Mouse (Mus musculus): ENCODE measurements around the gene Tagln2. TPM values are rescaled to one million over a fixed set of nuclear protein-coding genes. Genes with fewer than 3 reads are reported as not detected.

Tagln2 gene
- polyA plus RNA-seq, 1 experiment from 2014 or later = 43.5 TPM

DNA sequence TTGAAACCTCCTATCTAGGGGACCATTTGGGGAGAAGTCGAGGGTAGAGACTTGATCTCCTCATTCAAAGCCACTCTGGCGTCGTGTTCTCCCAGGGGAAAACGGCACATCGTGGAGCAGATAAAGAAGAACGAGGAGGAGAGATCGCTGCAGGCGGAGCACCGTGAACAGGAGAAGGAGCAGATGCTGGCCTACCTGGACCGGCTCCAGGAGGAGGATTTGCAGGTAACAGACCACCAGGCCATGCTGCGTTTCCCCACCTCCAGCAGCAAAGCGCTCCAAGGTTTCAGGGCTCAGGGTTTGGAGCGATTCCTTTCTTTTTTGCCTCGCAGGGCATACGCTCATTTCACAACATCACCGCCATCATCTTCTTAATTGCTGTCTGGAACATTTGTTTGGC is 35.3 kb downstream of the Tagln2 start:
- Histone ChIP-seq H3K4me1 (ENCODE audit: control insufficient read depth, insufficient read depth, low read length) (peaks cover 18% of the 10 kb centered on the region), H3K36me3 (ENCODE audit: control insufficient read depth, insufficient read depth, low read length) (no peaks in the 10 kb centered on the region), H3K27me3 (ENCODE audit: control insufficient read depth, insufficient read depth, low read length) (no peaks in the 10 kb centered on the region; the same call in 1 of the 2 replicates), H3K27ac (replicated peaks; ENCODE audit: low read depth, low read length) (no peak overlapping the region), H3K9ac (replicated peaks; ENCODE audit: low read length) (no peak overlapping the region), H3K9me3 (ENCODE audit: control insufficient read depth, low read length) (no peaks in the 10 kb centered on the region), H3K4me2 (ENCODE audit: low read length) (no peak overlapping the region), H3K4me3 (replicated peaks; ENCODE audit: low read depth, low read length) (no peak overlapping the region)
- no peak for DNase-seq
- WGBS = 79% methylated on average over 16 of the region's 16 CpGs
- no peak for ATAC-seq (ENCODE audit: low FRiP score, low TSS enrichment)

DNA sequence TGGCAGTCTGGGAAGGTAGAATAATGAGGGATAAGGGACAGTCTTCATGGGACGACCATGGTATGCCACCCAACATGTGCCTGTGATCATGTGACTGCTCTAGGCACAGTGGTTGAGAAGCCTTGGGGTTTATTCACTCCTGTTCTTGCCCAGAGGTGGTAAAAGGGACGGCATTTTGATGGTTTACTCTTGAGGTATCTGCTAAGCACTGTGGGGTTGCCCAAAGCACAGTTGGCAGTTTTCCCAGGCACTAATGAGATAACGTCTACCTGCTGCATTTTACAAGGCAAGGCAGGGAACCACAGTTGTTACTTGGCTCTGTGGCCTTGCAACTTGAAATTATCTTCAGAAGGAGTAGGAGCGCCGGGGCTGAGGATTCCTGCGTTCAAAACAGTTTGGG is 40.0 kb downstream of the Tagln2 start:
- Histone ChIP-seq H3K9ac (replicated peaks; ENCODE audit: low read length) (no peak overlapping the region), H3K9me3 (ENCODE audit: control insufficient read depth, low read length) (no peaks in the 10 kb centered on the region), H3K27ac (replicated peaks; ENCODE audit: low read depth, low read length) (peak overlapping the region; percentile 65), H3K4me1 (ENCODE audit: control insufficient read depth, insufficient read depth, low read length) (peaks cover 8% of the 10 kb centered on the region; the same call in 1 of the 2 replicates), H3K36me3 (ENCODE audit: control insufficient read depth, insufficient read depth, low read length) (no peaks in the 10 kb centered on the region), H3K27me3 (ENCODE audit: control insufficient read depth, insufficient read depth, low read length) (no peaks in the 10 kb centered on the region), H3K4me2 (ENCODE audit: low read length) (no peak overlapping the region), H3K4me3 (replicated peaks; ENCODE audit: low read depth, low read length) (no peak overlapping the region)
- WGBS = 52% methylated on average over 6 of the region's 6 CpGs
- ATAC-seq (ENCODE audit: low FRiP score, low TSS enrichment) (peak; percentile 28; the same call in 1 of the 2 replicates), DNase-seq (peak; percentile 27)

DNA sequence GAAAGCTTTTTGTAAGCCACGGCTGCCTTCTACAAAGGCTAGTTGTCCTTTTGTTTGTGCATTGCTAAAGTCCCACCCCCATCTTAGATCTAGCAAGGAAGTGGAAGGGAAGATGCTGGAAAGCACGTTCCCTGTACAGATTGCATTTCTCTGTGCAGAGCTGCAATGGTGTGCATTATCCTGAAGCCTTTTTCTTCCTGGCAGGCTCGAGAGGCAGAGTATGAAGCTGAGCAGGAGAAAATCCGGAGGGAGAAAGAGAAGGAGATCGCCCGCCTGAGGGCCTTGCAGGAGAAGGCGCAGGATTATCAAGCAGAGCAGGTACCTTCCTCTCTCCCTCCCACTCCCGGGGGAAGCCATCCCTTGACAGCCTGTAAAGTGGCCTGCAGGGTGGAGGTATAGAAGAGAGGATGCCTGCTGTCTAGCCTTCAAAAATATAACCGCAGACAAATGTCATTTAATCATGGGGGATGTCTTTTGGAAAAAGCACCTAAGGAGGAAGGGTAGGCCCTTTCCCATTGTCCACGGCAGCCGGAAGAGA is 40.5 kb downstream of the Tagln2 start:
- no peaks in the 10 kb centered on the region for H3K9me3 ChIP-seq (ENCODE audit: control insufficient read depth, low read length)
- no peak overlapping the region for H3K4me2 ChIP-seq (ENCODE audit: low read length)
- DNase-seq = peak; percentile 44
- 35% methylated on average over 11 of the region's 11 CpGs for WGBS
- H3K36me3 ChIP-seq (ENCODE audit: control insufficient read depth, insufficient read depth, low read length) = no peaks in the 10 kb centered on the region
- no peak overlapping the region for H3K4me3 ChIP-seq (replicated peaks; ENCODE audit: low read depth, low read length)
- no peak for ATAC-seq (ENCODE audit: low FRiP score, low TSS enrichment)
- peak overlapping the region; percentile 65 for H3K27ac ChIP-seq (replicated peaks; ENCODE audit: low read depth, low read length)
- peaks cover 8% of the 10 kb centered on the region; the same call in 1 of the 2 replicates for H3K4me1 ChIP-seq (ENCODE audit: control insufficient read depth, insufficient read depth, low read length)
- no peak overlapping the region for H3K9ac ChIP-seq (replicated peaks; ENCODE audit: low read length)
- H3K27me3 ChIP-seq (ENCODE audit: control insufficient read depth, insufficient read depth, low read length) = no peaks in the 10 kb centered on the region

DNA sequence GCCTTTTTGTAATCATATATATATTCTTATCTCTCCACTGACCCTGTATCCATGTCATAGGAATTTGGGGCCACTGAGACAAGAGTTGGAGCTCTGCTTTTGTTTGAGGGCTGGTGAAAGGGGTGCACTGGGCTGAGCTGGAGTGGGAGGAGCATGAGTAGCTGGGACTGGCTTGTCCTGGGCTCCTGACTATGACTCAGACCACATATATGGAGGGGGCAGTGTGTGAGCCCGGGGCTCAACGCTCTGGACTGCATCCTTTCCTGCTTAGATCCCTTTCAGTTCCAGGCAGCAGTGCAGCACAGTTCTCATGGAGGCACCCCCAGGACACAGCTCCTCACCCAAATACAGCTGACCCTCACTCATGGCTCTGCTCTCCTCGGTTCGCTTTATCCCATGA is 46.2 kb downstream of the Tagln2 start:
- Histone ChIP-seq H3K4me1 (ENCODE audit: control insufficient read depth, insufficient read depth, low read length) (peaks cover 18% of the 10 kb centered on the region), H3K9ac (replicated peaks; ENCODE audit: low read length) (no peak overlapping the region), H3K36me3 (ENCODE audit: control insufficient read depth, insufficient read depth, low read length) (no peaks in the 10 kb centered on the region), H3K27me3 (ENCODE audit: control insufficient read depth, insufficient read depth, low read length) (no peaks in the 10 kb centered on the region), H3K9me3 (ENCODE audit: control insufficient read depth, low read length) (no peaks in the 10 kb centered on the region), H3K27ac (replicated peaks; ENCODE audit: low read depth, low read length) (no peak overlapping the region), H3K4me2 (ENCODE audit: low read length) (no peak overlapping the region), H3K4me3 (replicated peaks; ENCODE audit: low read depth, low read length) (no peak overlapping the region)
- no peak for DNase-seq
- no peak for ATAC-seq (ENCODE audit: low FRiP score, low TSS enrichment)
- WGBS = 85% methylated on average over 4 of the region's 4 CpGs

DNA sequence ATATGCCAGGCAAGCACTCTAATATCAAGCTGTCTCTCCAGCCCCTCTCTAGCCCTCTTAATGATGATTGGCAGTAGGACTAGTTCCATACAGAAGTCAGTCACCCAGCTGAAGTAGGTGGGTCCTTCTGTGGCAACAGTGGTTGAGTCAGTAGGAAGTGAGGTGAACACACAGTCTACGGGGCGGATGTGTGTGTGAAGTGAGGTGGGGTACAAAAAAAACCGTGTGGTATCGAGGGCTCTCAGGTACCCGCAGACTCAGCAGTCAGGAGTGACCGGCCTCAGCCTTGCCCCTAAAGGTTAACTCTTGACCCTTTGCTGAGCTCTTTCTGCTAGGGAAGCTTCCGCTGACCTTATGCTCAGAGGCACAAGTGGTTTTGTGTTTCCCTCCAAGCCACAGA is 48.7 kb downstream of the Tagln2 start:
- WGBS = 50% methylated on average over 7 of the region's 7 CpGs
- no peaks in the 10 kb centered on the region for H3K36me3 ChIP-seq (ENCODE audit: control insufficient read depth, insufficient read depth, low read length)
- H3K27ac ChIP-seq (replicated peaks; ENCODE audit: low read depth, low read length) = no peak overlapping the region
- H3K9ac ChIP-seq (replicated peaks; ENCODE audit: low read length) = no peak overlapping the region
- H3K27me3 ChIP-seq (ENCODE audit: control insufficient read depth, insufficient read depth, low read length) = no peaks in the 10 kb centered on the region
- H3K4me2 ChIP-seq (ENCODE audit: low read length) = no peak overlapping the region
- no peaks in the 10 kb centered on the region for H3K9me3 ChIP-seq (ENCODE audit: control insufficient read depth, low read length)
- ATAC-seq (ENCODE audit: low FRiP score, low TSS enrichment) = no peak
- DNase-seq = no peak
- no peak overlapping the region for H3K4me3 ChIP-seq (replicated peaks; ENCODE audit: low read depth, low read length)
- peaks cover 22% of the 10 kb centered on the region for H3K4me1 ChIP-seq (ENCODE audit: control insufficient read depth, insufficient read depth, low read length)

DNA sequence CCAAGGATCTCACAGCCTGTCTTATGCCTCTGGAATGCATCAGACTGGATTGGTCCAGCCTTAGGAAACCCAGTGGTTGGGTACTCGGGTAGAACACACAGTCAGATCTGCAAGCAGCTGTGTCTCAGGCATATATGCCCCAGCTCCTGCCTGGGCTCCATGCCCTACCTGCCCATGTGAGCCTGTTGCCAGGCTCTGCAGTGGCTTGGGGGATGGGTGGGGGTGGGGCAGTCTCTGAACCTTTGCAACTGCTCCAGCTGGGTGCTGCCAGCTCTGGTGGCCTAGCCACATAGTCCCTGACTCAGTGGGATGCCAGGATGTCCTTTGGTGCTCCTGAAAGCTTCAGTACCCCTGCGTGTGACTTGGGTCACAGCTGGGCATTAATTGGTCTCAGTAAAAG is 49.5 kb downstream of the Tagln2 start:
- Histone ChIP-seq H3K9me3 (ENCODE audit: control insufficient read depth, low read length) (no peaks in the 10 kb centered on the region), H3K27me3 (ENCODE audit: control insufficient read depth, insufficient read depth, low read length) (no peaks in the 10 kb centered on the region), H3K4me2 (ENCODE audit: low read length) (peak overlapping the region; percentile 62), H3K27ac (replicated peaks; ENCODE audit: low read depth, low read length) (no peak overlapping the region), H3K9ac (replicated peaks; ENCODE audit: low read length) (no peak overlapping the region), H3K4me3 (replicated peaks; ENCODE audit: low read depth, low read length) (no peak overlapping the region), H3K36me3 (ENCODE audit: control insufficient read depth, insufficient read depth, low read length) (no peaks in the 10 kb centered on the region), H3K4me1 (ENCODE audit: control insufficient read depth, insufficient read depth, low read length) (peaks cover 22% of the 10 kb centered on the region)
- DNase-seq = no peak
- 14% methylated on average over 2 of the region's 2 CpGs for WGBS
- no peak for ATAC-seq (ENCODE audit: low FRiP score, low TSS enrichment)

DNA sequence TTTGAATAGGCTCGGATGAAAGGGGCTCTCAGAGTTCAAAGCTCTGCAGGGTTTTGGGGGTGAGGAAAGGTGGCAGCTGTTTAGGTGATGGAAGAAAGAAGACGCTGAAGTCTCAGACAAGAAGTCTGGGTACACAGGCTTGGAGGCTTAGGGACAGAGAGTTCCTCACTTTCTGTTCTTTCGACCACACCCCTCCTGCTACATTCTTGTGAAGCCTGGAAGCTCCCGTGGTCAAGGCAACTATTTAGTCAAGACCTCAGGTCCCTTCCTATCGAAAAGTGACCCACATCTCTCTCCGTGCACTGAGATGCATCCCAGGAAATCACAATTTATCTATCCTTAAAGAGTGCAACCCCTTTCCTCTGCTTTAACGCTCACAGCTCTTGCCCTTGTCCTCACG is 49.9 kb downstream of the Tagln2 start:
- DNase-seq = no peak
- ATAC-seq (ENCODE audit: low FRiP score, low TSS enrichment) = no peak
- 4% methylated on average over 8 of the region's 8 CpGs for WGBS

DNA sequence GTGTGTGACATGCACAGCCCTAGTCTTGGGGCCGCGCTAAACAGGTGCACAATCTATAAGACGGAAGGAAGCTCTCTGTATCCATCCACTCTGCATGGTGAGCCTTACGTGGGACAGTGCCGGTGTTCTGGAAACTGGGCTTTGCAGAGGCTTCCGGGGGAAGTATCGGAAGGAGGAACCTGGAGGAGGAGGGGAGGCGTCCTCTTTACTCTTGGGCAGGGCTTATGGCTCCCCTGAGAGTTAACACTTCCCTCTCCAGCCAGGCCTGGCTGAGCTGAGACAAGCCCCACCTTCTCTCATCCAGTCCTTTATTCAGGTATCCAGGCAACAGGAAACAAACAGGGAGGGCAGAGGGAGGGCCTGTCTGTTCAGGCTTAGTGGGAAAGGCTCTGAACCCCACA is 50.7 kb downstream of the Tagln2 start:
- Histone ChIP-seq H3K9ac (replicated peaks; ENCODE audit: low read length) (peak overlapping the region; percentile 45), H3K27ac (replicated peaks; ENCODE audit: low read depth, low read length) (peak overlapping the region; percentile 38), H3K4me1 (ENCODE audit: control insufficient read depth, insufficient read depth, low read length) (peaks cover 22% of the 10 kb centered on the region), H3K27me3 (ENCODE audit: control insufficient read depth, insufficient read depth, low read length) (no peaks in the 10 kb centered on the region), H3K4me3 (replicated peaks; ENCODE audit: low read depth, low read length) (peak overlapping the region; percentile 42), H3K36me3 (ENCODE audit: control insufficient read depth, insufficient read depth, low read length) (no peaks in the 10 kb centered on the region), H3K4me2 (ENCODE audit: low read length) (peak overlapping the region; percentile 62), H3K9me3 (ENCODE audit: control insufficient read depth, low read length) (no peaks in the 10 kb centered on the region)
- ATAC-seq (ENCODE audit: low FRiP score, low TSS enrichment) (peak; percentile 82), DNase-seq (peak; percentile 81)
- WGBS = under 1% methylated on average over 8 of the region's 8 CpGs

More for the DNA sequence above, 49.9 kb downstream of the Tagln2 start:
- no peaks in the 10 kb centered on the region for H3K9me3 ChIP-seq (ENCODE audit: control insufficient read depth, low read length)
- H3K27me3 ChIP-seq (ENCODE audit: control insufficient read depth, insufficient read depth, low read length) = no peaks in the 10 kb centered on the region
- peak overlapping the region; percentile 45; the same call in 1 of the 2 replicates for H3K9ac ChIP-seq (replicated peaks; ENCODE audit: low read length)
- H3K4me1 ChIP-seq (ENCODE audit: control insufficient read depth, insufficient read depth, low read length) = peaks cover 22% of the 10 kb centered on the region
- H3K4me2 ChIP-seq (ENCODE audit: low read length) = peak overlapping the region; percentile 62
- peak overlapping the region; percentile 42 for H3K4me3 ChIP-seq (replicated peaks; ENCODE audit: low read depth, low read length)
- no peak overlapping the region for H3K27ac ChIP-seq (replicated peaks; ENCODE audit: low read depth, low read length)
- no peaks in the 10 kb centered on the region for H3K36me3 ChIP-seq (ENCODE audit: control insufficient read depth, insufficient read depth, low read length)

DNA sequence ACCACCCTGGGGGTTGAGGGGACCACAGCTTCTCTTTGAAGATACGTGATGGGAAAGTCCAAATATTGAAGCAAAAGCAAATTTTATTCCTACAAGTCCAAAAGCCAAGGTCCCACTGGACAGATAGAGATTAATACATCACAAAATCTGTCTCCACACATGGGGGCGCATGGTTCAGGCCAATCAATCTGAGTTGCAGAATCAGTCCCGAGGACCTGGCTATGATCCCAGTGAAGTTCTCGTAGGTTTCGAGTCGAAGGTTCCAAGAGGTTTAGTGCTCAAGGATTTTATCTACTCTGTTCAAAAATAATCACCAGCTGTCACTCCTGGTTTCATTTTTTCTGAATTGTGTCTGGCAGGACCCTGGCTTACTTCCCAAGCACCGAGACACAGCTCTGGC is 51.2 kb downstream of the Tagln2 start:
- no peak for ATAC-seq (ENCODE audit: low FRiP score, low TSS enrichment)
- DNase-seq = no peak
- Histone ChIP-seq H3K9ac (replicated peaks; ENCODE audit: low read length) (no peak overlapping the region), H3K4me2 (ENCODE audit: low read length) (peak overlapping the region; percentile 62), H3K36me3 (ENCODE audit: control insufficient read depth, insufficient read depth, low read length) (no peaks in the 10 kb centered on the region), H3K4me3 (replicated peaks; ENCODE audit: low read depth, low read length) (peak overlapping the region; percentile 42), H3K9me3 (ENCODE audit: control insufficient read depth, low read length) (no peaks in the 10 kb centered on the region), H3K4me1 (ENCODE audit: control insufficient read depth, insufficient read depth, low read length) (peaks cover 22% of the 10 kb centered on the region), H3K27ac (replicated peaks; ENCODE audit: low read depth, low read length) (0 out of 2 replicates have a peak overlapping the region, but pooled peaks have one; percentile 38), H3K27me3 (ENCODE audit: control insufficient read depth, insufficient read depth, low read length) (no peaks in the 10 kb centered on the region)
- 32% methylated on average over 7 of the region's 7 CpGs for WGBS

Data from midbrain, embryonic 14.5 days (tissue).